Mouse (Mus musculus) heart, adult 2 months (tissue): Measurements from ENCODE around the gene Krtap4-9.
"Not testable (repeated sequence)": the region's sequence is repeated elsewhere in the genome, so short reads cannot be mapped to it uniquely, and the experiment has no call there.

Experiments used
- CTCF ChIP-seq: fragments of 200-600 bp; IDR thresholded peaks from 2 replicates; pipeline ENCODE4 v1.8.1; 2022; ENCODE audit warnings: antibody characterized with exemption, mild to moderate bottlenecking, moderate library complexity
- EP300 ChIP-seq: fragments of 200-500 bp; IDR thresholded peaks from 2 replicates; pipeline ENCODE4 v1.6.1; 2011; ENCODE audit warnings: low read depth, low read length, control low read depth; ENCODE audit not compliant: insufficient read depth
- POLR2A ChIP-seq: fragments of 200-500 bp; IDR thresholded peaks from 2 replicates; pipeline ENCODE4 v1.6.1; 2011; ENCODE audit warnings: mild to moderate bottlenecking, low read depth, low read length, control low read depth; ENCODE audit not compliant: insufficient read depth

GRCm38 (mm10) chr11:99772813-99773212 lies 12.2 kb upstream of the Krtap4-9 start, which contains the start of gene Gm11595:
- not testable (repeated sequence) for TF ChIP-seq CTCF, POLR2A, EP300
